Mouse (Mus musculus) forebrain, embryonic 15.5 days (tissue): Measurements from ENCODE around the gene Gm17606. TPM values are rescaled to one million over a fixed set of nuclear protein-coding genes. Genes with fewer than 3 reads are reported as not detected.
A peak's percentile ranks its signal among the peaks of the same experiment; 100 is the strongest.

Experiments
- ATAC-seq: fragments of 200-750 bp; cut with Nextera tagmentation; replicated peaks from 2 replicates; pipeline ENCODE4 v1.8.0; 2017; ENCODE audit warnings: mild to moderate bottlenecking, moderate TSS enrichment, moderate library complexity
- H3K27ac ChIP-seq: fragments of 300-500 bp; sonication (generic); replicated peaks from 2 replicates; pipeline ENCODE4 v1.5.1; 2015; ENCODE audit warnings: mild to moderate bottlenecking, inconsistent platforms
- H3K27me3 ChIP-seq: fragments of 300-500 bp; sonication (generic); 2 replicates; pipeline ENCODE4 v1.6.1; 2015; ENCODE audit warnings: inconsistent platforms
- H3K36me3 ChIP-seq: fragments of 300-500 bp; sonication (generic); 2 replicates; pipeline ENCODE4 v1.6.1; 2015; ENCODE audit warnings: mild to moderate bottlenecking, inconsistent platforms
- H3K4me1 ChIP-seq: fragments of 300-500 bp; sonication (generic); 2 replicates; pipeline ENCODE4 v1.6.1; 2015; ENCODE audit warnings: inconsistent platforms
- H3K4me2 ChIP-seq: fragments of 300-500 bp; sonication (generic); replicated peaks from 2 replicates; pipeline ENCODE4 v1.6.1; 2015; ENCODE audit warnings: mild to moderate bottlenecking, inconsistent platforms
- H3K4me3 ChIP-seq: fragments of 300-500 bp; sonication (generic); 2 replicates; pipeline ENCODE4 v1.5.1; 2015; ENCODE audit warnings: mild to moderate bottlenecking, inconsistent platforms
- H3K9ac ChIP-seq: fragments of 300-500 bp; sonication (generic); replicated peaks from 2 replicates; pipeline ENCODE4 v1.6.1; 2015; ENCODE audit warnings: mild to moderate bottlenecking, inconsistent platforms
- H3K9me3 ChIP-seq: fragments of 300-500 bp; sonication (generic); 2 replicates; pipeline ENCODE4 v1.6.1; 2016; ENCODE audit warnings: inconsistent platforms
- WGBS: fragments of 180-500 bp; shearing (Covaris S2); methylation state at CpG from one replicate; pipeline ENCODE4 v1.1.7; 2015; ENCODE audit warnings: mixed read lengths; 5-methylcytosine and 5-hydroxymethylcytosine counted together
- microRNA counts: library from miRNA; unstranded; fragments of <30 nt; microRNA quantifications from one replicate; lab custom pipeline; 2016
- microRNA-seq: library from miRNA; unstranded; fragments of <30 nt; microRNA quantifications from one replicate; pipeline ENCODE4, GENCODE M21; 2016
- polyA plus RNA-seq: library from polyadenylated mRNA; unstranded; fragments of >200 nt; fragmentation: Nextera tagmentation; extraction: Ambion mirVana; gene quantifications from 2 replicates; pipeline ENCODE4 v1.2.1, GENCODE M21; 2015

Gm17606 gene
- polyA plus RNA-seq, 1 experiment from 2014 or later = not detected

DNA sequence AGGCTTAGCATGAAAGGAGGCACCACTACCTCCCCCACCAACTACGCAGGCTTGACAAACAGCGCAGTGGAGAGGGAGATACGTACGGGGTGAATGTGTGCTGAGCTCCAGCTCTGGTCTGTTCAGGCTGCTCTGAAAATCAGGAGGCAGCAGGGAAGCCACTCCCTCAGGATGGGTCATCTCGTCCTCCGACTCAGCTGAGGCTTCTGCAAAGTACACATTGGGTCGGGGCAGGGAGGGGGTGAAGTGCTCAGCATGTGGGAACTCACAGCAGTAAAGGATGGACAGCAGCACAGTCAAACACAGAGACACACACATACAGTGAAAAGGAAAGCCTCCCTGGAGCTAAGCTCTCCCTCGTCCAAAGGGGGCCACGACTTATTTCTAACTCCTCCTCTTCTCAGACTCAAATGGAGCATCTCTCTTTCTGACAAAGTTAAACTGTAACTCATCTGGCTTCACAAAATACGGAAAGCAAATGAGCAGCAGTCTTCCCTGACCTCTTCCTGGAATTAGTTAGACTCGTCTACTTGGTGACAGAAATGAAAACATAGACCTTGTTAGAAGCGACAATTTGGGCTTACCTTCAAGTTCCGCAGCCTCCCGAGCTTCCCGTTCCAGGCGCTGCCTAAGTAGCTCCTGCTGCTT lies 38.0 kb downstream of the Gm17606 start:
- Histone ChIP-seq H3K9ac (no peak overlapping the region), H3K4me2 (no peak overlapping the region), H3K4me3 (no peak overlapping the region), H3K9me3 (no peaks in the 10 kb centered on the region), H3K36me3 (peaks cover 60% of the 10 kb centered on the region), H3K4me1 (peaks cover 4% of the 10 kb centered on the region; the same call in 1 of the 2 replicates), H3K27me3 (no peaks in the 10 kb centered on the region), H3K27ac (no peak overlapping the region)
- ATAC-seq = no peak
- 88% methylated on average over 16 of the region's 16 CpGs for WGBS

DNA sequence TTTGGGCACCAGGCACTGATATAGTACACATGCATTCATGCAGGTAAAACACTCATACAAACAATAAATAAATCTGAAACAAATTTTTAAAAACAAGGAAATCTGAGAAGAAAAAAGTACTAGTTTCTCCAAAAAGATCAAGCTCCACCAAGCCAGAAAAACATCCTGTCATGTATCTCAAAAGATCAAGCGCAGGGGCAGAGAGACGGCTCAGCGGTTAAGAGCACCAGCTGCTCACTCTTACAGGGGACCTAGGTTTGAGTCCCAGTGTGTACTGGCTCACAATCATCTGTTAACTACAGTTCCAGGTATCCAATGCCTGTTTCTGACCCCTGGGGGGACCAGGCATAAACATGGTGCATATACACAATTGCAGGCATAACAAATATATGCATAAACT lies 41.6 kb downstream of the Gm17606 start:
- WGBS = 92% methylated on average over 3 of the region's 3 CpGs
- Histone ChIP-seq H3K9me3 (no peaks in the 10 kb centered on the region), H3K27me3 (no peaks in the 10 kb centered on the region), H3K36me3 (peaks cover 40% of the 10 kb centered on the region), H3K4me1 (peaks cover 20% of the 10 kb centered on the region), H3K4me3 (no peak overlapping the region), H3K27ac (no peak overlapping the region), H3K9ac (no peak overlapping the region), H3K4me2 (no peak overlapping the region)
- ATAC-seq = no peak

DNA sequence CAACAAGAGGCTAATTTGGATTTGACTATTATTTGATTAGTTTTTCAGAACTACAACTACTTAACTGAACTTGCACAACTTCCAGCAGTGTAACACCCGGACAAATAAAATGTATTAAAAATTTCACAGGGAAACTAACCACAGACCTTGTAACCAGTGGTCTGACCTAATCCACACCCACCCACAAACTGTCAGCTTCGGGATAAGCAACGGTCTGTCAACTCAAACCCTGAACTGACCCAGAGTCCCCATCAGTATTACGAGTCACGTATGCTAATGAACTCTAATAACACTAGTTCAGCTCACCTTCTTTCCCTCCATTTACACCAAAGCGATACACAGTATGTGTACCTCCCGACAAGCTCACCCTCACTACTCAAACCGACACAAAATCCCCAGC lies 44.7 kb downstream of the Gm17606 start:
- Histone ChIP-seq H3K27me3 (no peaks in the 10 kb centered on the region), H3K4me3 (peak overlapping the region; percentile 83), H3K4me2 (peak overlapping the region; percentile 80), H3K9me3 (no peaks in the 10 kb centered on the region), H3K36me3 (peaks cover 35% of the 10 kb centered on the region), H3K9ac (peak overlapping the region; percentile 96), H3K27ac (peak overlapping the region; percentile 94), H3K4me1 (peaks cover 37% of the 10 kb centered on the region)
- WGBS = 14% methylated on average over 8 of the region's 8 CpGs
- ATAC-seq = no peak

DNA sequence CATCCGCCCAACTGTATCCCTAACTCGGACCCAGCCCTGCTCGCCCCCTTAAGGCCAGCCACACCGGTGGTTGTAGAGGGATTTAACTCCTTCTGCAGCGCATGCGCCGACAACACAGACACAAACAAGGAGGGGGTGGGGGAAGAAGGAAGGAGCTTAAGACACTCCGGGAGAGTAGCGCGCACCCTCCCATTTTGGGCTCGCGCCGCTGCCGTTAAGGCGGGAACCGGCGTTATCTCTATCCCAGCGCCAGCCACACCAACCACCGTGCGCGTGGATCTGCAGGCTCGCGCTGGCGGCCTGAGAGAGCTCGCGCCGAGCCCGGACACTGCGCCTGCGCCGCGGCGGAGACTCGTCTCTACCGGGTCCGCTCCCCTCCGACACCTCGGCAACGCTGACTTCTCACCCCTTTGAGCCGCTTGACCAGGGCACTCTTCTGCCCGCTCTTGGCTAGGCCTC lies 45.3 kb downstream of the Gm17606 start, which contains the start of gene 1700123O20Rik:
Gene 1700123O20Rik (plus strand): TSS at position 154 of the 459 bp plus-strand sequence.
- WGBS = under 1% methylated on average over 41 of the region's 41 CpGs
- peak within 1 kb of the TSS; percentile 96 for H3K9ac ChIP-seq
- H3K27ac ChIP-seq = peak within 1 kb of the TSS; percentile 94
- ATAC-seq = peak; percentile 75
- H3K4me3 ChIP-seq = peak within 1 kb of the TSS; percentile 83
- H3K27me3 ChIP-seq = no peaks in the 10 kb centered on the region
- peaks cover 36% of the 10 kb centered on the region for H3K36me3 ChIP-seq
- peak within 1 kb of the TSS; percentile 80 for H3K4me2 ChIP-seq
- H3K4me1 ChIP-seq = peaks cover 37% of the 10 kb centered on the region
- no peaks in the 10 kb centered on the region for H3K9me3 ChIP-seq

GRCm38 (mm10) chr14:54686522-54687143 lies 45.9 kb downstream of the Gm17606 start, which contains the start of gene Acin1:
Acin1 (minus strand) TSS chr14:54686931.
- H3K9ac ChIP-seq = peak within 1 kb of the TSS; percentile 96
- H3K36me3 ChIP-seq = peaks cover 34% of the 10 kb centered on the region
- peak within 1 kb of the TSS; percentile 94 for H3K27ac ChIP-seq
- peaks cover 37% of the 10 kb centered on the region for H3K4me1 ChIP-seq
- ATAC-seq = peak; percentile 98
- no peaks in the 10 kb centered on the region for H3K9me3 ChIP-seq
- H3K4me2 ChIP-seq = peak within 1 kb of the TSS; percentile 80
- under 1% methylated on average over 44 of the region's 44 CpGs for WGBS
- H3K27me3 ChIP-seq = no peaks in the 10 kb centered on the region
- H3K4me3 ChIP-seq = peak within 1 kb of the TSS; percentile 83

GRCm38 (mm10) chr14:54687251-54687650 lies 46.5 kb downstream of the Gm17606 start:
- 8% methylated on average over 8 of the region's 8 CpGs for WGBS
- no peak for ATAC-seq
- Histone ChIP-seq H3K36me3 (peaks cover 28% of the 10 kb centered on the region), H3K4me1 (peaks cover 37% of the 10 kb centered on the region), H3K4me3 (peak overlapping the region; percentile 83), H3K27ac (peak overlapping the region; percentile 67), H3K9ac (peak overlapping the region; percentile 64), H3K4me2 (peak overlapping the region; percentile 67), H3K27me3 (no peaks in the 10 kb centered on the region), H3K9me3 (no peaks in the 10 kb centered on the region)

GRCm38 (mm10) chr14:54695042-54695441 lies 54.3 kb downstream of the Gm17606 start:
- WGBS = 87% methylated on average over 6 of the region's 6 CpGs

GRCm38 (mm10) chr14:54696752-54697151 lies 56.0 kb downstream of the Gm17606 start:
- 91% methylated on average over 4 of the region's 4 CpGs for WGBS
- Histone ChIP-seq H3K9me3 (no peaks in the 10 kb centered on the region), H3K4me2 (no peak overlapping the region), H3K36me3 (0 out of 2 replicates have a peak, but pooled peaks cover 13% of the 10 kb centered on the region), H3K4me3 (no peak overlapping the region), H3K27me3 (no peaks in the 10 kb centered on the region), H3K9ac (no peak overlapping the region), H3K27ac (no peak overlapping the region), H3K4me1 (no peaks in the 10 kb centered on the region)
- ATAC-seq = no peak

More at GRCm38 (mm10) chr14:54695042-54695441, 54.3 kb downstream of the Gm17606 start:
- no peak overlapping the region for H3K4me2 ChIP-seq
- ATAC-seq = no peak
- H3K9ac ChIP-seq = no peak overlapping the region
- H3K4me1 ChIP-seq = no peaks in the 10 kb centered on the region
- H3K36me3 ChIP-seq = peaks cover 23% of the 10 kb centered on the region
- H3K4me3 ChIP-seq = no peak overlapping the region
- H3K27ac ChIP-seq = no peak overlapping the region
- H3K9me3 ChIP-seq = no peaks in the 10 kb centered on the region
- no peaks in the 10 kb centered on the region for H3K27me3 ChIP-seq

MicroRNAs within 50 kb of the gene (microRNA counts, 519-probe panel; counts per million panel counts)
- microRNA mmu-miR-686 (lab: Ali Mortazavi, UCI) = not detected

Small RNAs within 50 kb of the gene (microRNA-seq; reads per million reads assigned to microRNA genes)
- gene Mir686 (not detected), gene Mir6948 (1.1 reads per million)

Other genes with a start within 250 kb of the Gm17606 start
- 5.0 and 5.2 TPM in 2 replicates for gene Slc7a7, start 223.2 kb upstream of the Gm17606 start, polyA plus RNA-seq
- gene Mrpl52, start 214.0 kb upstream of the Gm17606 start, polyA plus RNA-seq = 269 and 282 TPM in 2 replicates
- gene Mmp14, start 209.3 kb upstream of the Gm17606 start, polyA plus RNA-seq = 60.3 and 61.7 TPM in 2 replicates
- gene Lrp10, start 176.8 kb upstream of the Gm17606 start, polyA plus RNA-seq = 32.5 and 33.9 TPM in 2 replicates
- gene Rem2, start 164.9 kb upstream of the Gm17606 start, polyA plus RNA-seq = 22.9 and 23.8 TPM in 2 replicates
- 101 and 102 TPM in 2 replicates for gene Prmt5, start 123.4 kb upstream of the Gm17606 start, polyA plus RNA-seq
- 29.6 and 31.6 TPM in 2 replicates for gene Haus4, start 86.3 kb upstream of the Gm17606 start, polyA plus RNA-seq
- gene Ajuba, start 63.4 kb upstream of the Gm17606 start, polyA plus RNA-seq = 11.1 and 13.1 TPM in 2 replicates
- 8.0 and 8.9 TPM in 2 replicates for gene 4931414P19Rik, start 35.0 kb upstream of the Gm17606 start, polyA plus RNA-seq
- 430 and 444 TPM in 2 replicates for gene Psmb5, start 22.9 kb upstream of the Gm17606 start, polyA plus RNA-seq
- gene Psmb11, start 19.5 kb upstream of the Gm17606 start, polyA plus RNA-seq = 0.15 TPM in 1 of 2 replicates, not detected in the other
- gene Cdh24, start 412 bp downstream of the Gm17606 start, polyA plus RNA-seq = 7.6 and 8.6 TPM in 2 replicates
- 71.2 and 71.6 TPM in 2 replicates for gene 1700123O20Rik, start 45.3 kb downstream of the Gm17606 start, polyA plus RNA-seq
- 171 and 181 TPM in 2 replicates for gene Acin1, start 46.0 kb downstream of the Gm17606 start, polyA plus RNA-seq
- gene Gm29776, start 57.9 kb downstream of the Gm17606 start, polyA plus RNA-seq = 0.23 and 0.25 TPM in 2 replicates
- gene Cebpe, start 71.2 kb downstream of the Gm17606 start, polyA plus RNA-seq = not detected in 2 replicates
- 6.4 and 8.2 TPM in 2 replicates for gene Slc7a8, start 141.0 kb downstream of the Gm17606 start, polyA plus RNA-seq
- gene Rnf212b, start 173.2 kb downstream of the Gm17606 start, polyA plus RNA-seq = not detected in 2 replicates
- gene Homez, start 230.0 kb downstream of the Gm17606 start, polyA plus RNA-seq = 11.1 and 13.5 TPM in 2 replicates
- 1.7 and 2.3 TPM in 2 replicates for gene Ppp1r3e, start 236.6 kb downstream of the Gm17606 start, polyA plus RNA-seq
- 3.5 and 3.6 TPM in 2 replicates for gene Bcl2l2, start 242.4 kb downstream of the Gm17606 start, polyA plus RNA-seq
- 0.14 and 0.15 TPM in 2 replicates for gene Gm20521, start 242.5 kb downstream of the Gm17606 start, polyA plus RNA-seq